Mouse (Mus musculus) G1E (cell line): ENCODE data around the gene Myt1.

Experiments
- CTCF ChIP-seq: IDR thresholded peaks from 2 replicates; pipeline ENCODE4 v1.5.1; 2012; ENCODE audit warnings: low read depth, low read length, inconsistent platforms, mixed read lengths
- GATA1 ChIP-seq: IDR thresholded peaks from 2 replicates; pipeline ENCODE4 v1.6.1; 2012; ENCODE audit warnings: borderline replicate concordance, low read length, inconsistent platforms, mixed read lengths
- POLR2AphosphoS5 ChIP-seq: IDR thresholded peaks from 2 replicates; pipeline ENCODE4 v1.6.1; 2012; ENCODE audit warnings: low read depth, low read length, inconsistent platforms; ENCODE audit not compliant: insufficient replicate concordance
- TAL1 ChIP-seq: conservative IDR thresholded peaks from 2 replicates; pipeline ENCODE4 v1.6.1; 2012; ENCODE audit warnings: low read depth, low read length, inconsistent platforms, mixed read lengths

DNA sequence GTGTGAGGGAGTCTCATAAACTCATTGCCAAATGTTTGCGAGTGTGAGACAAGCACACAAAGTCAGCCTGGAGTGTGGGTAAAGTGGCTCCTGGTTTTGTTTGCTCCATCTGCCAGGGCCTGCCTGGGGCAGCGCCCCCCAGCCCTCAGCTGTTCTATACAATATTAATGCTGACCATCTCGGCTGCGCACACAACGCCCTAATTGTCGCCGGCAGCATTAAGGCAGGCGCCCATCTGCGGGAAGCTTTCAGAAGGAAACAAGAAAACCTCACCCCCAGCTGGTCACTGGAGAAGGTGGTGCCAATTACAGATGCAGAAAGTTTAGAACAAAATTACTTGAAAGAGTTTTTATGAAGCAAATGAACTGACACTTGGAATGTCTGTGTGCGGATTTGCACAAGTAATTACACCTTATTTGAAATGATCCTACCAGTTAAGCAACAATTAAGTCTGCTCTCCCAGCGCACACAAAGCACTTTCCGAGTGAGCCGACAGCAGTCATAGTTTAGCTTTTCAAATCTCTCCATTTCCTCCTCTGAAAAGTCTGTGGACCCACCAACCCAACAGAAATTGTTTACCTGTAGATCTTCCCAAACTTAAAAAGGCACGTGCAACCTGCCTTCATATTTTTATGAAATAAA, 875 bp downstream of the Myt1 start:
- TF ChIP-seq CTCF (no peak), TAL1 (no peak), GATA1 (no peak), POLR2AphosphoS5 (no peak)
